Mouse (Mus musculus) heart, postnatal 0 days (tissue): ENCODE results near the gene Ehbp1.

Experiments used
- CTCF ChIP-seq: IDR thresholded peaks from 2 replicates; pipeline ENCODE4 v1.5.1; 2016; ENCODE audit warnings: antibody characterized with exemption, control low read depth, low read depth
- EP300 ChIP-seq: IDR thresholded peaks from 2 replicates; pipeline ENCODE4 v1.6.1; 2016; ENCODE audit warnings: antibody characterized with exemption, low read depth

GRCm38 (mm10) chr11:22008129-22008596 lies 333.9 kb downstream of the Ehbp1 start:
- TF ChIP-seq CTCF (no peak), EP300 (no peak)
